Mouse (Mus musculus) testis, adult 2 months (tissue): ENCODE measurements around the gene Krcc1.

Source experiments
- CTCF ChIP-seq: fragments of 200-500 bp; IDR thresholded peaks from 2 replicates; pipeline ENCODE4 v1.5.1; 2012; ENCODE audit warnings: low read depth, mild to moderate bottlenecking, inconsistent platforms, low read length, moderate library complexity; ENCODE audit not compliant: control insufficient read depth, insufficient read depth, insufficient replicate concordance
- POLR2A ChIP-seq: fragments of 200-500 bp; IDR thresholded peaks from 2 replicates; pipeline ENCODE4 v1.6.1; 2012; ENCODE audit warnings: low read depth, mild to moderate bottlenecking, inconsistent platforms, low read length, moderate library complexity; ENCODE audit not compliant: control insufficient read depth

- TF ChIP-seq CTCF (no peak), POLR2A (peak; percentile 48; the same call in 1 of the 2 replicates)
Observed at GRCm38 (mm10) chr6:71270301-71271056, 998 bp upstream of the Krcc1 start.
